Mouse (Mus musculus) colon, adult 2 months (tissue): ENCODE measurements around the gene Olfr684. TPM values are rescaled to one million over a fixed set of nuclear protein-coding genes. Genes with fewer than 3 reads are reported as not detected.

Experiments
- polyA plus RNA-seq: library from polyadenylated mRNA; depleted of rRNA; stranded (reverse); fragments of >200 nt; gene quantifications from 2 replicates; pipeline ENCODE4 v1.2.3, GENCODE M21; 2012; rRNA removed

The Olfr684 gene
- polyA plus RNA-seq: not detected in 2 replicates

GRCm38 (mm10) chr7:105163553-105163952 is at the start of gene Olfr684:
TSS of gene Olfr684 (minus strand) at chr7:105163653.

GRCm38 (mm10) chr7:105207385-105207784 is 43.9 kb upstream of the Olfr684 start, which contains the start of gene Olfr686:
TSS of gene Olfr686 (minus strand) at chr7:105207485.

DNA sequence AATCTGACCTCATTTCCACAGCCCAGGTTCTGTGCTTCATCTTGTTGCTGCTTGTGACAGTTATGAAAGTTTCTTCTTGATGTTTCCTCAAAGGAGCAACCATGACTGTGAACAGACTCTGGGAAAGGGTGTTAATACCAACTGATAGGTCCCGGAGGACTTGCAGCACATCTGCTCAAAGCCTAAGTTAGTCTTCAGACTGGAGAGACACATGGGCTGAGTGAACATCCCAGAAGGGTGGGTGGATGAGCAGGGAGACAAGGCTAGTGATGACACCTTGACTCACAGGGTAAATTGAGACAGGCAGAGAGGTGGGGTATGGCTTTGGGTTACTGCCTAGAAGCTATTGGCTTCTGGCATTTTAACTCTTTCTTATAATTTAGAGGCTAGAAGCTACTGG is 22.5 kb upstream of the Olfr684 start, which contains the start of gene Olfr685:
TSS of gene Olfr685 (minus strand) at position 101 of the 400 bp plus-strand sequence.

DNA sequence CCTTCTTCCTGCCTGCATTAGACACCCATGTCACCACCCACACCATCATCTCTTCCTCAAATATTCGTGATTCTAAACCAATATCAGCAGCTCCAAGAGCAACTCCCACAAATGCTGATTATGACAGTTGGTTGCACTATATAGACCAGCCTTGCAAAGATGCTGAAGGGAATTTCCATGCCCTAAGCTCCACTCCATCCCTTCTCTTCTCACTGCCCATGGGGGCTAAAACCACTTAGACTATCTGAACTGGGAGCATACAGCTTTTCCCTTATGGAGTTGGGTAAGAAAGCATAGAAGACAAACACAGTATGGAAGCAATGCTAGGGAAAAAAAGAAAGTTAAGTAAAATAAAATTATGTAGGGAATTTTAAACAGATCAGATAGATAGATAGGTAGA is 16.5 kb downstream of the Olfr684 start, which contains the start of gene Olfr683:
TSS of gene Olfr683 (minus strand) at position 101 of the 400 bp plus-strand sequence.

GRCm38 (mm10) chr7:105116536-105116935 is 46.9 kb downstream of the Olfr684 start, which contains the start of gene Olfr681:
TSS of gene Olfr681 (plus strand) at chr7:105116836.

Other genes with a start within 250 kb of the Olfr684 start
- gene Olfr667, start 242.2 kb downstream of the Olfr684 start, polyA plus RNA-seq: not detected in 2 replicates
- not detected in 2 replicates for gene Olfr668, start 235.6 kb downstream of the Olfr684 start, polyA plus RNA-seq
- gene Olfr669, start 229.4 kb downstream of the Olfr684 start, polyA plus RNA-seq: not detected in 2 replicates
- gene Olfr670, start 201.0 kb downstream of the Olfr684 start, polyA plus RNA-seq: not detected in 2 replicates
- not detected in 2 replicates for gene Olfr671, start 184.5 kb downstream of the Olfr684 start, polyA plus RNA-seq
- not detected in 2 replicates for gene Olfr672, start 161.6 kb downstream of the Olfr684 start, polyA plus RNA-seq
- gene Olfr675, start 135.2 kb downstream of the Olfr684 start, polyA plus RNA-seq: not detected in 2 replicates
- gene Olfr676, start 131.0 kb downstream of the Olfr684 start, polyA plus RNA-seq: not detected in 2 replicates
- gene Olfr677, start 112.3 kb downstream of the Olfr684 start, polyA plus RNA-seq: not detected in 2 replicates
- not detected in 2 replicates for gene Olfr678, start 99.2 kb downstream of the Olfr684 start, polyA plus RNA-seq
- gene Olfr679, start 82.4 kb downstream of the Olfr684 start, polyA plus RNA-seq: not detected in 2 replicates
- not detected in 2 replicates for gene Olfr680-ps1, start 70.8 kb downstream of the Olfr684 start, polyA plus RNA-seq
- gene Olfr681, start 46.8 kb downstream of the Olfr684 start, polyA plus RNA-seq: not detected in 2 replicates
- not detected in 2 replicates for gene Olfr683, start 16.6 kb downstream of the Olfr684 start, polyA plus RNA-seq
- gene Olfr685, start 22.4 kb upstream of the Olfr684 start, polyA plus RNA-seq: not detected in 2 replicates
- gene Olfr686, start 43.8 kb upstream of the Olfr684 start, polyA plus RNA-seq: not detected in 2 replicates
- gene Olfr688, start 124.4 kb upstream of the Olfr684 start, polyA plus RNA-seq: not detected in 2 replicates
- not detected in 2 replicates for gene Olfr689, start 147.5 kb upstream of the Olfr684 start, polyA plus RNA-seq
- not detected in 2 replicates for gene Olfr690, start 170.5 kb upstream of the Olfr684 start, polyA plus RNA-seq
- not detected in 2 replicates for gene Olfr691, start 178.6 kb upstream of the Olfr684 start, polyA plus RNA-seq
- gene Olfr692, start 204.6 kb upstream of the Olfr684 start, polyA plus RNA-seq: not detected in 2 replicates
- gene Gm5901, start 211.4 kb upstream of the Olfr684 start, polyA plus RNA-seq: 0.13 TPM in 1 of 2 replicates, not detected in the other
- gene Fam160a2, start 236.4 kb upstream of the Olfr684 start, polyA plus RNA-seq: 85.6 and 111 TPM in 2 replicates
- 0.21 and 0.43 TPM in 2 replicates for gene Cnga4, start 240.9 kb upstream of the Olfr684 start, polyA plus RNA-seq